24 mouse cellular contexts compared by ENCODE assay signal in the genomic region with DNA sequence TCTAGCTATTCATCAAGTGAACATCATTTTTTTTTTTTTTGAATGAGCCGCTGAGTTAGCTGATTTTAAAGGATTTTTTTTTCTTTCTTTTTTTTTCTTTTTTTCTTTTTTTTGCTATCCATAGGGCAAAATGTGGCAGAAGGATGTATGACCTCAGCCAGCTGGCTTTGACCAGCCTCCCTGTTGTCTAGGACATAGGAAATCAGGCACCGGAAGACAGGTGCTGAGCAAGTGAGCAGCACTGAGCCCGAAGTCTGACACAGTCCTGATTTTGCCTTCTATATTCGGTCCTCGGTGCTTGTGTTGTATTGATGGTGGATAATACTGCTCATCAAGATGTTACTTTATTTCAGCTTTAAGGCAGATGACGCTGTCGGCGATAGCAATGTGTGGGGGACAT.
DNase-seq lines count a peak whose midpoint lies in the region; ATAC-seq and TF ChIP-seq lines count a peak whose summit lies in the region.
"Had no signal": no experiment of that assay in that cellular context is flagged by ENCODE, and none has a peak within 500 bp of the region (broad histone marks: within the 10 kb centered on the region; RNA-seq: fewer than 3 reads in every experiment).

No protein-coding gene starts in this region.

- ATAC-seq in midbrain, embryonic 11.5 days (ENCODE audit: low FRiP score), result no peak
- no peak for ATAC-seq in forebrain, embryonic 13.5 days
- ATAC-seq: activated CD4-positive, CD25-positive, alpha-beta regulatory T cell, adult 4 months; forebrain, embryonic 15.5 days; hindbrain, postnatal 0 days; Patski had no signal

- no peak overlapping the region for H3K9ac ChIP-seq in midbrain, embryonic 11.5 days (ENCODE audit: low read length)
- H3K9ac ChIP-seq in forebrain, embryonic 13.5 days, result no peak overlapping the region
- H3K9ac ChIP-seq: embryonic facial prominence, embryonic 15.5 days; forebrain, embryonic 15.5 days; hindbrain, embryonic 12.5 days had no signal

- H3K27me3 ChIP-seq in midbrain, embryonic 11.5 days (ENCODE audit: control insufficient read depth, insufficient read depth, low read length), result no peaks in the 10 kb centered on the region
- H3K27me3 ChIP-seq in midbrain, embryonic 10.5 days (ENCODE audit: low read depth, poor library complexity, severe bottlenecking), result no peaks in the 10 kb centered on the region
- H3K27me3 ChIP-seq in cerebellum, adult 2 months (ENCODE audit: control insufficient read depth, insufficient read depth, low read length), result no peaks in the 10 kb centered on the region
- no peaks in the 10 kb centered on the region for H3K27me3 ChIP-seq in forebrain, embryonic 13.5 days
- no peaks in the 10 kb centered on the region for H3K27me3 ChIP-seq in kidney, adult 2 months (replicated peaks; ENCODE audit: control insufficient read depth, insufficient read depth, low read length)
- H3K27me3 ChIP-seq: CH12.LX; embryonic facial prominence, embryonic 15.5 days; forebrain, embryonic 15.5 days; hindbrain, embryonic 12.5 days; Patski had no signal

- H3K36me3 ChIP-seq in midbrain, embryonic 11.5 days (ENCODE audit: control insufficient read depth, insufficient read depth, low read length), result no peaks in the 10 kb centered on the region
- H3K36me3 ChIP-seq in midbrain, embryonic 10.5 days, result no peaks in the 10 kb centered on the region
- H3K36me3 ChIP-seq in forebrain, embryonic 13.5 days (ENCODE audit: poor library complexity, severe bottlenecking), result no peaks in the 10 kb centered on the region
- no peaks in the 10 kb centered on the region for H3K36me3 ChIP-seq in kidney, adult 2 months (ENCODE audit: control insufficient read depth, insufficient read depth, low read length)
- H3K36me3 ChIP-seq: embryonic facial prominence, embryonic 15.5 days; forebrain, embryonic 10.5 days; forebrain, embryonic 15.5 days; heart, embryonic 10.5 days; hindbrain, embryonic 12.5 days had no signal

- H3K4me2 ChIP-seq in midbrain, embryonic 11.5 days, result no peak overlapping the region
- H3K4me2 ChIP-seq in forebrain, embryonic 13.5 days, result no peak overlapping the region
- H3K4me2 ChIP-seq: embryonic facial prominence, embryonic 15.5 days; forebrain, embryonic 15.5 days; hindbrain, embryonic 12.5 days had no signal

- whole genome bisulfite sequencing in midbrain, embryonic 11.5 days, result 95% methylated on average over 8 of the region's 8 CpGs
- 97% methylated on average over 8 of the region's 8 CpGs for WGBS in midbrain, embryonic 10.5 days
- 47% methylated on average over 8 of the region's 8 CpGs for WGBS in cerebellum, adult 2 months
- WGBS in forebrain, embryonic 13.5 days, result 96% methylated on average over 8 of the region's 8 CpGs
- 96% methylated on average over 8 of the region's 8 CpGs for WGBS in kidney, adult 2 months

- TF ChIP-seq POLR2A in cerebellum, adult 2 months (IDR thresholded peaks at IDR 0.05; ENCODE audit: borderline replicate concordance, insufficient read depth, low read length), result no peak
- TF ChIP-seq POLR2A in kidney, adult 2 months (IDR thresholded peaks at IDR 0.05; ENCODE audit: low read depth, low read length), result no peak

- peak; percentile 54 for DNase-seq in midbrain, embryonic 11.5 days (ENCODE audit: low spot score, missing footprints)
- no peak for DNase-seq in midbrain, embryonic 10.5 days (ENCODE audit: low spot score)
- peak; percentile 59 to 80 for DNase-seq in cerebellum, adult 2 months
- DNase-seq in cerebellum, postnatal 10 days, result peak; percentile 52 to 67
- DNase-seq in kidney, adult 2 months, result no peak
- no peak for DNase-seq in kidney, postnatal 4 days
- DNase-seq: adrenal gland, postnatal 14 days; embryo, embryonic 11 days; gastrocnemius, postnatal 10 days; heart, adult 18-20 months; heart, postnatal 10 days; heart, postnatal 4 days; kidney, adult 11 months had no signal

- no peak overlapping the region for H3K4me3 ChIP-seq in midbrain, embryonic 11.5 days (ENCODE audit: low read depth, low read length)
- H3K4me3 ChIP-seq in midbrain, embryonic 10.5 days, result no peak overlapping the region
- no peak overlapping the region for H3K4me3 ChIP-seq in cerebellum, adult 2 months (replicated peaks; ENCODE audit: insufficient read depth, low read depth, low read length)
- H3K4me3 ChIP-seq in forebrain, embryonic 13.5 days, result no peak overlapping the region
- no peak overlapping the region for H3K4me3 ChIP-seq in kidney, adult 2 months (ENCODE audit: insufficient read depth, low read depth, low read length)
- H3K4me3 ChIP-seq: embryonic facial prominence, embryonic 15.5 days; erythroblast, embryonic 14.5 days; forebrain, embryonic 10.5 days; forebrain, embryonic 15.5 days; heart, embryonic 10.5 days; hindbrain, embryonic 12.5 days had no signal

- H3K27ac ChIP-seq in midbrain, embryonic 11.5 days (ENCODE audit: low read depth, low read length), result no peak overlapping the region
- H3K27ac ChIP-seq in midbrain, embryonic 10.5 days (replicated peaks), result no peak overlapping the region
- H3K27ac ChIP-seq in cerebellum, adult 2 months (ENCODE audit: insufficient read depth, low read length), result no peak overlapping the region; the same call in 1 of the 2 replicates
- no peak overlapping the region for H3K27ac ChIP-seq in forebrain, embryonic 13.5 days
- H3K27ac ChIP-seq in kidney, adult 2 months (ENCODE audit: insufficient read depth, low read depth, low read length), result no peak overlapping the region
- H3K27ac ChIP-seq: embryonic facial prominence, embryonic 15.5 days; forebrain, embryonic 10.5 days; forebrain, embryonic 15.5 days; heart, embryonic 10.5 days; hindbrain, embryonic 12.5 days; hindbrain, postnatal 0 days had no signal

- no peak for TF ChIP-seq CTCF in cerebellum, adult 2 months (IDR thresholded peaks at IDR 0.05; ENCODE audit: borderline replicate concordance, insufficient read depth, low read depth, low read length)
- TF ChIP-seq CTCF in kidney, adult 2 months (conservative IDR thresholded peaks at IDR 0.05; ENCODE audit: insufficient read depth, insufficient read length, low read depth, low read length), result no peak

- H3K9me3 ChIP-seq in midbrain, embryonic 11.5 days (ENCODE audit: control insufficient read depth, low read length), result no peaks in the 10 kb centered on the region
- H3K9me3 ChIP-seq in midbrain, embryonic 10.5 days (replicated peaks), result peaks cover 5% of the 10 kb centered on the region
- H3K9me3 ChIP-seq in forebrain, embryonic 13.5 days (replicated peaks), result peaks cover 3% of the 10 kb centered on the region; the same call in 1 of the 2 replicates
- H3K9me3 ChIP-seq: embryonic facial prominence, embryonic 15.5 days; forebrain, embryonic 15.5 days; heart, embryonic 10.5 days had no signal

- H3K4me1 ChIP-seq in midbrain, embryonic 11.5 days (ENCODE audit: control insufficient read depth, insufficient read depth, low read length), result no peaks in the 10 kb centered on the region
- H3K4me1 ChIP-seq in midbrain, embryonic 10.5 days, result no peaks in the 10 kb centered on the region
- peaks cover 4% of the 10 kb centered on the region for H3K4me1 ChIP-seq in cerebellum, adult 2 months (ENCODE audit: control insufficient read depth, insufficient read depth, low read length)
- no peaks in the 10 kb centered on the region for H3K4me1 ChIP-seq in forebrain, embryonic 13.5 days
- H3K4me1 ChIP-seq in kidney, adult 2 months (ENCODE audit: control insufficient read depth, insufficient read depth, low read length), result peaks cover 3% of the 10 kb centered on the region; the same call in 1 of the 2 replicates
- H3K4me1 ChIP-seq: embryonic facial prominence, embryonic 15.5 days; forebrain, embryonic 10.5 days; forebrain, embryonic 15.5 days; heart, embryonic 10.5 days; hindbrain, embryonic 12.5 days had no signal

Comparison
In these comparisons a context has a peak if more than half of its experiments do, and no peak if none do; other contexts are left out.
1. DNase-seq: peak in midbrain, embryonic 11.5 days (single experiment), cerebellum, adult 2 months (2 of 2) and cerebellum, postnatal 10 days (2 of 2); none in midbrain, embryonic 10.5 days (single experiment), kidney, adult 2 months (single experiment) and kidney, postnatal 4 days (0 of 2).